Mouse (Mus musculus) E14TG2a.4 (cell line): Measurements from ENCODE around the gene Zfp335.
A peak's percentile ranks its signal among the peaks of the same experiment; 100 is the strongest.

Experiments
- H3K27me3 ChIP-seq: 2 replicates; pipeline ENCODE4 v1.6.1; 2014; ENCODE audit warnings: low read length, control low read depth; ENCODE audit not compliant: insufficient read depth
- H3K36me3 ChIP-seq: 2 replicates; pipeline ENCODE4 v1.6.1; 2014; ENCODE audit warnings: low read length, control low read depth; ENCODE audit not compliant: insufficient read depth
- H3K4me1 ChIP-seq: replicated peaks from 2 replicates; pipeline ENCODE4 v1.6.1; 2014; ENCODE audit warnings: low read depth, low read length, control low read depth
- H3K4me3 ChIP-seq: replicated peaks from 2 replicates; pipeline ENCODE4 v1.5.1; 2014; ENCODE audit warnings: mild to moderate bottlenecking, low read length
- H3K9me3 ChIP-seq: 2 replicates; pipeline ENCODE4 v1.6.1; 2014; ENCODE audit warnings: low read length, control low read depth
- CTCF ChIP-seq: conservative IDR thresholded peaks from 2 replicates; pipeline ENCODE4 v1.5.1; 2014; ENCODE audit warnings: low read length
- NANOG ChIP-seq: IDR thresholded peaks from 2 replicates; pipeline ENCODE4 v1.6.1; 2014; ENCODE audit warnings: borderline replicate concordance, low read length, mixed read lengths
- POU5F1 ChIP-seq: IDR thresholded peaks from 2 replicates; pipeline ENCODE4 v1.6.1; 2014; ENCODE audit warnings: low read length, borderline replicate concordance

The Zfp335 gene

DNA sequence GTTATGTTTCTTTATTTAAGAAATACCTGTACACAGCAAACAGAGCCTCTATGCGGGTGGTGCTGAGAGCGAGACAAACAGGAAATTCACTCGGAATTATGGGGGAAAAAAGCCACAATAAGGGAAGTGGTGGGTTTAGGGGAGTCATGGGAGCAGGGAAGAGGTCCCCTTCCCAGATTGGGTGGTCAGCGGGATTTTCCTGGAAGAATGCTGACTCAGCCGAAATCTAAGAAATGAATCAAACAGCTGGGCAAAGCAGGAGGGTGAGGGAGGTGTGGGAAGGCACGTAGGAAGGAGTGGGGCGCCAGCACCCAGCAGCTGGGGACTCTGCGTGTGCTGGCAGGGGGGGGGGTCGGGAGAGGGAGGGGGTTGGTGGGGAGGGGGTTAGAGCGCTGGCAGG is 22.0 kb upstream of the Zfp335 start:
- H3K27me3 ChIP-seq = peaks cover 50% of the 10 kb centered on the region
- TF ChIP-seq NANOG (no peak), CTCF (no peak), POU5F1 (no peak)
- no peak overlapping the region for H3K4me3 ChIP-seq
- H3K4me1 ChIP-seq = peaks cover 15% of the 10 kb centered on the region
- no peaks in the 10 kb centered on the region for H3K9me3 ChIP-seq
- H3K36me3 ChIP-seq = no peaks in the 10 kb centered on the region

DNA sequence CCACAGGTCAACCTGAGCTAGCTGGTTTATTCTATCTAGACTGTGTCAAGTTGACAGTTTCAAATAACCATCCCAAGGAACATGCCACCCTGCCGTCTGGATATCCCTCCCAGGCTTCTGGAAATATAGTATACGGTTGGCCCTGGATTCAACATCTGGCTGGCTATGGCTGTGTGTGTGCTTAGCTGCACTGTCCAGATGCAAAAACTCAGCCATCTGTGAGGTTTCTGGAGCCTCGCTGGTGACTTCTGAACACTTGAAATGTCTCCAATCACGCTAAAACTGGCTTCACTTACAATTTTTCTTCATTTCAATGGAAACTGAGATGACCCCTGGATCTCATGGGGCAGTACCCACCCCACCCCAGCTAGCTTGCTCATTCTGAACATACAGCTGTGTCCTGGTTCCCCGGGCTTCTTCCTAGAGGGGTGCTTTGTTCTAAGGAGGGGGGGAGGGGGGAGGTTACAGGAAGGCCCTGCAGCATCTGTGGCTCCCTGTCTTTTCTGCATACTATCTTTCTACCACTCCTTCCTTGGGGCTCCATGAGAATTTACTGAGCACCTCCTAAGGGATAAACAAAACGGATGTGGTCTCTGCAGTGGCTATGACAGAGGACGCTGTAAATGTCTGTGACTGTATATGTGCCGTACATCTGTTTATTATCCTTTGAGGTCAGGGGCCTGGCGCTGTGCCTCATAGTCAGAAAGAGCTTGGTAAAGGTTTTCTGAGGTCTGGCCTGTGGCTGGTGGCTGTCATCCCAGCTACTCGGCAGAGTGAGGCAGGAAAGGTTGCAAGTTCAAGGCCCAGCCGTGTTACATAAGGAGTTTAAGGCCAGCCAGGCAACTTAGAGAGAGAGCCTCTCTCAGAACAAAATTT is 19.4 kb upstream of the Zfp335 start:
- Histone ChIP-seq H3K36me3 (no peaks in the 10 kb centered on the region), H3K27me3 (peaks cover 41% of the 10 kb centered on the region), H3K4me1 (peaks cover 6% of the 10 kb centered on the region; the same call in 1 of the 2 replicates), H3K9me3 (no peaks in the 10 kb centered on the region), H3K4me3 (no peak overlapping the region)
- no peak for TF ChIP-seq CTCF
- no peak for TF ChIP-seq NANOG
- TF ChIP-seq POU5F1 = no peak

DNA sequence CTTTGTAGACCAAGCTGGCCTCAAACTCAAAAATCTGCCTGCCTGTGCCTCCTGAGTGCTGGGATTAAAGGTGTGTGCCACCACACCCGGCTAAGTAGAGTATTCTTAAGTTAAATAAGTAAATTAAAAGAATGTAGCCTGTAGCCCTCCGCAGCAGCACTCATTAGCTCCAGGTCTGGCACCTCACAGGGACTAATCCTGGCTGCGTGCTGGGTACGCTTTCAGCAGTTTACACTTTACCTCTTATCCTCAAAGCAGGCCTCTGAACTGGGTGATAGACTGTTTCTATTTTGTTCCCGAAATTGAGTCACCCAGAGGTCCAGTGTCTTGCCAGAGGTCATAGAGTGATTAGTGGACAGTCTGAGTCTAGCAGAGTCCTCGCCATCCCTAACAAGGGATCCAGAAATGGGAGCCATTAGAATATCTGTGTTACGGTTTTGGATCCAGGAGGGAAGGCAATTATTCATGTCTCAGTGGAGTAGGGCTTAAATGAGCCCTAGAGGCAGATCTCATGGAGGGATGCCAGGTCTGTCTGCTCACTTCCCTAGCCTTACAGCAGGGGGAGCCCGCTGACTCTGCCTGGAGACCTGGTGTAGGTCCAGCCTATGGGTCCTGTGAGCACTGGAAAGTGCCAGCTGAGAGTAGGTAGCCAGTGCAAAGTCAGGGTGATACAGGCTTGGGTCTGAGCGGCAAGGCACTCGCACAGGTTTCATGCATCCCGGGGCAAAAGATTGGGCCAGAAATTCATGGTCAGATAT is 12.7 kb upstream of the Zfp335 start:
- Histone ChIP-seq H3K9me3 (no peaks in the 10 kb centered on the region), H3K4me3 (no peak overlapping the region), H3K4me1 (peaks cover 10% of the 10 kb centered on the region), H3K27me3 (peaks cover 15% of the 10 kb centered on the region; the same call in 1 of the 2 replicates), H3K36me3 (peaks cover 15% of the 10 kb centered on the region)
- TF ChIP-seq CTCF (peak; percentile 92), POU5F1 (no peak), NANOG (no peak)

DNA sequence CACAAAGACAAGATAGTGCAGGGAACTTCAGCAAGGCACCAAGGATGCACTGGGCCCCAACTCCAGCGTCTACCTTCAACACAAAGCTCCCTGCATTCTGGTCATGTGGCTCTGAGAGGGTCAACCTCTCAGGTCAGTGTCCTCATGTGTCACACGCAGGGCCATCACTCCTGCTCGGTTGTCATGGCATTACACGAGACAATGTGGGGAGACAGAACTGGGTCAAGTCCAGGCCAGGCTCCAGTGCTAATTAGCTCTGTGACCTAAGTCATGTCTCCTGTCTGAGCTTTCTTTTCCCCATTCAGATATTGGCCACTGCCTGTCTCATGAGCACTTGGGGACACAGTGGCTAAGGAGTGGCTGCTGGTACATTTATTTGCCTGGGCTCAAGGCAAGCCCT is 11.7 kb upstream of the Zfp335 start:
- H3K9me3 ChIP-seq = no peaks in the 10 kb centered on the region
- H3K4me3 ChIP-seq = no peak overlapping the region
- H3K4me1 ChIP-seq = peaks cover 11% of the 10 kb centered on the region
- peaks cover 17% of the 10 kb centered on the region for H3K36me3 ChIP-seq
- TF ChIP-seq NANOG (no peak), POU5F1 (no peak), CTCF (no peak)
- H3K27me3 ChIP-seq = peaks cover 12% of the 10 kb centered on the region; the same call in 1 of the 2 replicates

DNA sequence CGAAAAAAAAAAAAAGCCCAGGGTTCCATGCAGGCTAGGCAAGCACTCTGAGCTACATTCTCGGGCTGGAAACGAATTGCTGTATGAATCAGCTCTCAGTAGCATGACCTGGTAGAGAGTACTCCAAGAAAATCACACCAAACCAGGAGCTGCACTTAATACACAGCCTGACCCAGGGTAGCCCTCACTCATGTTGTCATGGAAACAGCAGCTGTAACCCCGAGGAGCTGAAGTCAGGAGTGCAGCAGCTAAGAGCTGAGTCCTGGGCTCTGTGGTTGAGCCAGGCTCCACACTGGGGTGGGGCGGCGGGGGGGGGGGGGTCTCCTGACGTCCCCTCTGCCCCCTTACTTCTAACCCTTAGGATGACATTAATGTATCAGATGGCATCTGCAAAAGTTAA is 10.4 kb upstream of the Zfp335 start:
- H3K4me1 ChIP-seq = peaks cover 24% of the 10 kb centered on the region
- peaks cover 17% of the 10 kb centered on the region for H3K36me3 ChIP-seq
- H3K27me3 ChIP-seq = peaks cover 9% of the 10 kb centered on the region; the same call in 1 of the 2 replicates
- TF ChIP-seq POU5F1 (no peak), CTCF (no peak)
- H3K4me3 ChIP-seq = no peak overlapping the region
- H3K9me3 ChIP-seq = no peaks in the 10 kb centered on the region

DNA sequence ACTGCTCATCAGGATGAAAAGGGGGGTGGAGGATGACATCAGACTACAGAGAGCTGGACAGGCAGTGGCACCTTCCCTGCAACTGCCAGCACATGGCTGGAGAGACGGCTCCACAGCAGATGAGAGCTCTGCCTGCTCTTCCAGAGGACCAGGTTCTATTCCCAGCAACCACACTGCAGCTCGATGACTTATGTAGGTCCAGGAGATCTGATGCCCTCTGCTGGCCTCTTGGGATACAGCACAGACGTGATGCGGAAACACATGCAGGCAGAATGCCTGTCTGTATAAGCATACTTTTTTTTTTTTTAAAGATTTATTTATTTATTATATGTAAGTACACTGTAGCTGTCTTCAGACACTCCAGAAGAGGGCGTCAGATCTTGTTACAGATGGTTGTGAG is 6.8 kb upstream of the Zfp335 start:
- Histone ChIP-seq H3K9me3 (no peaks in the 10 kb centered on the region), H3K36me3 (peaks cover 37% of the 10 kb centered on the region), H3K27me3 (no peaks in the 10 kb centered on the region), H3K4me3 (peak overlapping the region; percentile 39), H3K4me1 (peaks cover 43% of the 10 kb centered on the region)
- TF ChIP-seq NANOG = no peak
- TF ChIP-seq POU5F1 = no peak
- TF ChIP-seq CTCF = peak; percentile 59

DNA sequence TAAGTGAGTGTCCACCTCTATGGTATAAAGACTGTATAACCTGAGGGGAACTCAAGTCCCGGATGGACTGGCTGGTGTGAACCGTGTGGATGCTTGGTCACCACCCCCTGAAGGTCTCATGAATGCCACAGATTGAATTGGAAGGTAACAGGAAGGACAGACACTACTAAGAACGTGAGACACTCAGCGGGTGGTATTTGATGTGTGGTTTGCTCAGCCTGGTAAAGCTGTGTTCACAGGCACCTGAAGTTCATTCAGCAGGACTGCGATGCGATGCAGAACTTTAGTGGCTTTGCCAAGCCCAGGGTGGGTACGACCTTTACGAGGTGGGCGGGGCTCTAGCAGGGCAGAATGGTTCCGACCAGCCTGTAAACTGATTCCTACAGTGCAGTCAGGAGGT is 5.8 kb upstream of the Zfp335 start:
- H3K9me3 ChIP-seq = no peaks in the 10 kb centered on the region
- no peaks in the 10 kb centered on the region for H3K27me3 ChIP-seq
- peak; percentile 40; the same call in 1 of the 2 replicates for TF ChIP-seq NANOG
- TF ChIP-seq CTCF = no peak
- TF ChIP-seq POU5F1 = no peak
- peaks cover 53% of the 10 kb centered on the region for H3K4me1 ChIP-seq
- peaks cover 38% of the 10 kb centered on the region for H3K36me3 ChIP-seq
- H3K4me3 ChIP-seq = peak overlapping the region; percentile 39

DNA sequence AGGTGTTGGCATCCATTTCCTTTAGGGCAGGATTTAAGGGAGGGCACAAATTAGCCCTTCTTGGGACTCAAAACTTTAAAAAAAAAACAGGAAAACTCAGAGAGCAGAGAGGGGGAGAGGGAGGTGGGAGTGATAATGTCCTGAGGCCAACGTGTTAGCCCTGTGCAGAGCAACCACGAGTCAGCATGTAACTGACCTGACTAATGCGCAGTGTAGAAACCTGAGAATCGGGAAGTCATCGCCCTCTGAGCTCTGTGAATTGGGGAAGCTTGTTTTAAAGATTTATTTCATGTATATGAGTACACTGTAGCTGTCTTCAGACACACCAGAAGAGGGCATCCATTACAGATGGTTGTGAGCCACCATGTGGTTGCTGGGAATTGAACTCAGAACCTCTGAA is 5.3 kb upstream of the Zfp335 start:
- Histone ChIP-seq H3K27me3 (no peaks in the 10 kb centered on the region), H3K36me3 (peaks cover 38% of the 10 kb centered on the region)

More for the DNA sequence above, 5.3 kb upstream of the Zfp335 start:
- H3K4me3 ChIP-seq = 0 out of 2 replicates have a peak overlapping the region, but pooled peaks have one; percentile 24
- H3K4me1 ChIP-seq = peaks cover 56% of the 10 kb centered on the region
- no peak for TF ChIP-seq CTCF
- TF ChIP-seq POU5F1 = no peak
- TF ChIP-seq NANOG = no peak
- H3K9me3 ChIP-seq = no peaks in the 10 kb centered on the region
